Mouse (Mus musculus): ENCODE results near the gene Gm7879. TPM values are rescaled to one million over a fixed set of nuclear protein-coding genes. Genes with fewer than 3 reads are reported as not detected.

Gene Gm7879
- total RNA-seq, 2 experiments from 2014 or later, result 13.9 to 14.0 TPM

- DNase-seq, result peak; percentile 3
- intact Hi-C loops (cut with DNase I), result no loop called here
Measured at GRCm38 (mm10) chr5:43948111-43948743, 35.3 kb downstream of the Gm7879 start.

DNA sequence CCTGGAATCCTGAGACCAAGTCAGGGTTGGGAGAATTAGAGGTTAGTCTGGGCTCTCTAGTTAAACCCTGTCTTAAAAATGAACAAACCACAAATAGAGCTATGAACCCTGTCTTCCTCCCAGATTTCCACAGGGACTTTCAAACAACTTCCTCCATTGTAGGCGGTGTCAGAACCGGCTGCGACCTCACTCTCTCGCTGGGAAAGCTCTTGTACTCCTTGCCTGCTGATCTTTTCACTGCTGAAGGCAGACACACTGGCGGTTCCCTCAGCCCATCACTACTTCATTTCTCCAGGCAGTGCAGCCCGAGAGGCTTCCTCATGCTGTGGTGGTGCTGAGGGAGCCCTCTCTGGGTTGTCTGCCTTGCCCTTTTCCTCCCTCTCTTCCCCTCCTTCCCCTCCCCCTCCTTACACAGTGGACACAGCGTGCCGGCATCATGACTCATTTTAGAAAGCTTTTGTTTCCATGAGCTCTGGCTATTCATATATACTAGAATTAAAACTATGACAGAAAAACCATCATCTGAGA lies 35.9 kb downstream of the Gm7879 start:
- intact Hi-C loops (cut with DNase I), result no loop called here
- no peak for DNase-seq

DNA sequence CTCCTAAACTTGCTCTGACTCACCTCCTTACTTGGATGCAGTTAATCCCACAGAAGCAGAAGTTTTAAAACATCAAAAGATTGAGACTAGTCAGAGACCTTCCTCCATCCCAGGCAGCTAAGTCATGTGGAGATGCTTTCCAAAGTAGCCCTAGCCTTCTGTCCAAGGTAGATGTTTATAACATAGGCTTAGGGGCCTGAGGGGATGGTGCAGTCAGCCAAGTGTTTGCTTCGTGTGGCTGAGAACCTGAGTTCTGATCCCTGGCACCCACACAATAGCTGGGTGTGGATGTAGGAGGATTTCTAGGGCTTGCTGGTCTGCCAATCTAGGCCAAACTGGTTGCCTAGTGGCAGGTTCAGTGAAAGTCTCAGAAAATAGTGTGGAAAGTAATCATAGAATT lies 40.3 kb downstream of the Gm7879 start:
- no peak for DNase-seq
- intact Hi-C loops (cut with DNase I), result no loop called here

DNA sequence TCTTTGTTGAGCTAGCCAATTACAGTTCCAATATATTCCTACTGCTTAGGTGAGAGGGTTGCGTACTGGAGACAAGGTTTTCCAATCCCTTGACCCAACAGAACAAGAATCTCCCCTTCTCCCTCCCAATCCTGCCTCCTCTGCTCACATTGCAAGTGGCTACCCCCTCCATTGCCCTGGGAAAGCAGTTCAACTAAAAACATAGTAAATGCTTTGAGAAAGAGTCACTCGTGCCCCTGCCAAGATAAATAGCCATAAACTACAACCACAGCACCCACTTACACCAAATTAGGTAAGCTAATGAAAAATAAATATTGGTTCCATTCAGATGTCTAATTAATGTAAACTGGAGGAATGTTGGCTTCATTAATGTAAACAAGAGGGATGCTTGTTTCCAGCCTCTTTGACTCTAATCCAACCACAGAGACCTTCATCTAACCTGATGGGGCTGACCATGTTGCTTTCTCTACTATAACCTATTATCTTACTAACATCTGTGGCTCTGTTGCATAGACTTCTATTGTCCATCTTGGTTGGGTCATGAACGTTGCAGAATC lies 47.0 kb downstream of the Gm7879 start:
- DNase-seq, result no peak
- intact Hi-C loops (cut with DNase I), result no loop called here

DNA sequence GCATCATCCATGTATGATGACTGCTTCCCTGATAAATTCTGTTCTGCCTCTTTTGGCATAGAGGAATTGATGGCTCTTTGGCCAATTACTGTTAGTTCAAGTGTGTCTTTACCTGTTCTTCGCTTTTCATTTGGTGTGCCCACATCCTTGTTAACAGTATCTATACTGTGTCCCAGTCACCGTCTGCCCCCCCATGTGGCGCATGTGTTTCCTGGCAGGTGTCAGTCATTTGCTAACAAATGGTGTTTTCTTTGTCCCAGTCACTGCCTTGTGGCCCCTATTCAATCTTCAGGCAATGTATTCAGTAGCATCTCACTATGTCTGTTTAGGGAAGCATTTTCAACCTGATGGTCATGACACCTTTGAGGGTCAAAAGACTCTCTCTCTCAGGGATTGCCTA lies 48.1 kb downstream of the Gm7879 start:
- intact Hi-C loops (cut with DNase I), result no loop called here
- no peak for DNase-seq

Other genes starting within 250 kb of the Gm7879 start
- not detected for gene Bst1, start 94.3 kb upstream of the Gm7879 start, total RNA-seq (2021)
- gene Fbxl5, start 91.5 kb upstream of the Gm7879 start, total RNA-seq (2021), result 10 to 100 TPM; 82.4 to 85.1 TPM
- 1 to 10 TPM; 1.5 to 1.6 TPM for gene Cd38, start 44.6 kb upstream of the Gm7879 start, total RNA-seq (2021)
- 1 to 10 TPM; 3.8 to 4.3 TPM for gene Fgfbp1, start 68.6 kb downstream of the Gm7879 start, total RNA-seq (2021)
- gene Prom1, start 188.9 kb downstream of the Gm7879 start, total RNA-seq (2021), result 10 to 100 TPM in 1 of 2 experiments, 1 to 10 TPM in 1; 9.0 to 10.6 TPM

All from left cerebral cortex, postnatal 4 days (tissue).